Mouse (Mus musculus) intestine, embryonic 14.5 days (tissue): ENCODE measurements around the gene Acaca. TPM values are rescaled to one million over a fixed set of nuclear protein-coding genes. Genes with fewer than 3 reads are reported as not detected.

Experiments
- ATAC-seq: fragments of 200-750 bp; cut with Nextera tagmentation; replicated peaks from 2 replicates; pipeline ENCODE4 v1.8.0; 2017; ENCODE audit warnings: low read depth, moderate number of reproducible peaks, moderate TSS enrichment, moderate library complexity; ENCODE audit not compliant: low FRiP score, low TSS enrichment
- DNase-seq: peaks from one replicate; pipeline ENCODE4 v3.0.0-alpha.2; 2018; ENCODE audit warnings: low spot score
- H3K27ac ChIP-seq: fragments of 300-500 bp; sonication (generic); 2 replicates; pipeline ENCODE4 v1.5.1; 2014; ENCODE audit warnings: low read depth, mild to moderate bottlenecking, control low read depth
- H3K27me3 ChIP-seq: fragments of 300-500 bp; sonication (generic); replicated peaks from 2 replicates; pipeline ENCODE4 v1.6.1; 2014; ENCODE audit warnings: low read length, control low read depth; ENCODE audit not compliant: control insufficient read depth, insufficient read depth
- H3K36me3 ChIP-seq: fragments of 300-500 bp; sonication (generic); 2 replicates; pipeline ENCODE4 v1.6.1; 2014; ENCODE audit warnings: low read length, control low read depth; ENCODE audit not compliant: control insufficient read depth, insufficient read depth
- H3K4me1 ChIP-seq: fragments of 300-500 bp; sonication (generic); replicated peaks from 2 replicates; pipeline ENCODE4 v1.6.1; 2014; ENCODE audit warnings: low read length, control low read depth, mixed read lengths; ENCODE audit not compliant: control insufficient read depth, insufficient read depth
- H3K4me2 ChIP-seq: fragments of 300-500 bp; sonication (generic); 2 replicates; pipeline ENCODE4 v1.6.1; 2014; ENCODE audit warnings: low read length
- H3K4me3 ChIP-seq: fragments of 300-500 bp; sonication (generic); 2 replicates; pipeline ENCODE4 v1.5.1; 2014; ENCODE audit warnings: low read depth, low read length, control low read depth, mixed read lengths
- H3K9ac ChIP-seq: fragments of 300-500 bp; sonication (generic); 2 replicates; pipeline ENCODE4 v1.6.1; 2014; ENCODE audit warnings: mild to moderate bottlenecking, low read length
- H3K9me3 ChIP-seq: fragments of 300-500 bp; sonication (generic); 2 replicates; pipeline ENCODE4 v1.6.1; 2016; ENCODE audit warnings: low read length, control low read depth; ENCODE audit not compliant: control insufficient read depth
- WGBS: fragments of 180-500 bp; shearing (Covaris S2); extraction: QIAGEN DNeasy Blood & Tissue Kit; methylation state at CpG from one replicate; pipeline ENCODE4 v1.1.7; 2014; 5-methylcytosine and 5-hydroxymethylcytosine counted together
- polyA plus RNA-seq: library from polyadenylated mRNA; unstranded; fragments of >200 nt; fragmentation: Nextera tagmentation; extraction: Ambion mirVana; gene quantifications from 2 replicates; pipeline ENCODE4 v1.2.1, GENCODE M21; 2014

Acaca gene
- polyA plus RNA-seq, 1 experiment from 2014 or later: 23.6 TPM

GRCm38 (mm10) chr11:84272574-84272973 is 143.1 kb downstream of the Acaca start:
- H3K9me3 ChIP-seq: no peaks in the 10 kb centered on the region
- no peak overlapping the region for H3K4me2 ChIP-seq
- H3K4me3 ChIP-seq: no peak overlapping the region
- 86% methylated on average over 3 of the region's 3 CpGs for WGBS
- H3K27me3 ChIP-seq: no peaks in the 10 kb centered on the region
- DNase-seq (no peak), ATAC-seq (no peak)
- H3K9ac ChIP-seq: no peak overlapping the region
- no peaks in the 10 kb centered on the region for H3K4me1 ChIP-seq
- peaks cover 46% of the 10 kb centered on the region for H3K36me3 ChIP-seq
- no peak overlapping the region for H3K27ac ChIP-seq

GRCm38 (mm10) chr11:84276979-84277378 is 147.5 kb downstream of the Acaca start:
- Histone ChIP-seq H3K4me3 (no peak overlapping the region), H3K9me3 (no peaks in the 10 kb centered on the region), H3K4me2 (no peak overlapping the region), H3K27me3 (no peaks in the 10 kb centered on the region), H3K4me1 (no peaks in the 10 kb centered on the region), H3K27ac (no peak overlapping the region), H3K9ac (no peak overlapping the region), H3K36me3 (peaks cover 55% of the 10 kb centered on the region)
- ATAC-seq (no peak), DNase-seq (no peak)
- WGBS: 75% methylated on average over 5 of the region's 5 CpGs

GRCm38 (mm10) chr11:84281280-84281679 is 151.8 kb downstream of the Acaca start:
- Histone ChIP-seq H3K4me3 (no peak overlapping the region), H3K4me2 (no peak overlapping the region), H3K4me1 (no peaks in the 10 kb centered on the region), H3K27me3 (no peaks in the 10 kb centered on the region), H3K36me3 (peaks cover 43% of the 10 kb centered on the region), H3K27ac (no peak overlapping the region), H3K9me3 (no peaks in the 10 kb centered on the region), H3K9ac (no peak overlapping the region)
- DNase-seq (no peak), ATAC-seq (no peak)
- 84% methylated on average over 5 of the region's 5 CpGs for WGBS

GRCm38 (mm10) chr11:84282944-84283703 is 153.7 kb downstream of the Acaca start:
- no peak overlapping the region for H3K4me3 ChIP-seq
- WGBS: 91% methylated on average over 7 of the region's 7 CpGs

GRCm38 (mm10) chr11:84290781-84291180 is 161.3 kb downstream of the Acaca start:
- ATAC-seq: no peak
- Histone ChIP-seq H3K9me3 (no peaks in the 10 kb centered on the region), H3K4me3 (no peak overlapping the region), H3K36me3 (peaks cover 11% of the 10 kb centered on the region; the same call in 1 of the 2 replicates), H3K27ac (no peak overlapping the region), H3K9ac (no peak overlapping the region), H3K27me3 (no peaks in the 10 kb centered on the region), H3K4me2 (no peak overlapping the region), H3K4me1 (no peaks in the 10 kb centered on the region)
- no peak for DNase-seq
- 68% methylated on average over 3 of the region's 3 CpGs for WGBS

More at GRCm38 (mm10) chr11:84282944-84283703, 153.7 kb downstream of the Acaca start:
- Histone ChIP-seq H3K27me3 (no peaks in the 10 kb centered on the region), H3K9ac (no peak overlapping the region), H3K4me2 (no peak overlapping the region), H3K36me3 (peaks cover 29% of the 10 kb centered on the region), H3K27ac (no peak overlapping the region), H3K4me1 (no peaks in the 10 kb centered on the region), H3K9me3 (no peaks in the 10 kb centered on the region)
- no peak for DNase-seq
- ATAC-seq: no peak

- H3K4me3 ChIP-seq: no peak overlapping the region
- ATAC-seq (no peak), DNase-seq (no peak)
- WGBS: 75% methylated on average over 3 of the region's 3 CpGs
- H3K4me1 ChIP-seq: no peaks in the 10 kb centered on the region
- peaks cover 16% of the 10 kb centered on the region; the same call in 1 of the 2 replicates for H3K36me3 ChIP-seq
- no peak overlapping the region for H3K4me2 ChIP-seq
- no peak overlapping the region for H3K9ac ChIP-seq
- H3K27ac ChIP-seq: no peak overlapping the region
- H3K27me3 ChIP-seq: no peaks in the 10 kb centered on the region
- no peaks in the 10 kb centered on the region for H3K9me3 ChIP-seq
Observed at GRCm38 (mm10) chr11:84292532-84292931, 163.1 kb downstream of the Acaca start.

- H3K9ac ChIP-seq: no peak overlapping the region
- H3K4me3 ChIP-seq: no peak overlapping the region
- H3K4me1 ChIP-seq: no peaks in the 10 kb centered on the region
- no peaks in the 10 kb centered on the region for H3K9me3 ChIP-seq
- 80% methylated on average over 3 of the region's 3 CpGs for WGBS
- no peaks in the 10 kb centered on the region for H3K27me3 ChIP-seq
- peaks cover 16% of the 10 kb centered on the region; the same call in 1 of the 2 replicates for H3K36me3 ChIP-seq
- DNase-seq: no peak
- no peak for ATAC-seq
- no peak overlapping the region for H3K4me2 ChIP-seq
- H3K27ac ChIP-seq: no peak overlapping the region
Observed at GRCm38 (mm10) chr11:84293288-84293687, 163.8 kb downstream of the Acaca start.

- no peak for ATAC-seq
- 85% methylated on average over 2 of the region's 2 CpGs for WGBS
- no peak overlapping the region for H3K4me2 ChIP-seq
Observed at GRCm38 (mm10) chr11:84296337-84296736, 166.9 kb downstream of the Acaca start.

GRCm38 (mm10) chr11:84305474-84305873 is 176.0 kb downstream of the Acaca start:
- no peak overlapping the region for H3K4me3 ChIP-seq
- no peaks in the 10 kb centered on the region for H3K4me1 ChIP-seq

More at GRCm38 (mm10) chr11:84296337-84296736, 166.9 kb downstream of the Acaca start:
- Histone ChIP-seq H3K9me3 (no peaks in the 10 kb centered on the region), H3K4me1 (no peaks in the 10 kb centered on the region), H3K27ac (no peak overlapping the region), H3K36me3 (peaks cover 34% of the 10 kb centered on the region; the same call in 1 of the 2 replicates), H3K27me3 (no peaks in the 10 kb centered on the region), H3K4me3 (no peak overlapping the region), H3K9ac (no peak overlapping the region)
- no peak for DNase-seq

More at GRCm38 (mm10) chr11:84305474-84305873, 176.0 kb downstream of the Acaca start:
- Histone ChIP-seq H3K9ac (no peak overlapping the region), H3K27me3 (no peaks in the 10 kb centered on the region), H3K27ac (no peak overlapping the region), H3K36me3 (peaks cover 29% of the 10 kb centered on the region; the same call in 1 of the 2 replicates), H3K4me2 (no peak overlapping the region), H3K9me3 (no peaks in the 10 kb centered on the region)
- no peak for ATAC-seq
- 89% methylated on average over 1 of the region's 1 CpGs for WGBS
- DNase-seq: no peak
